Mouse (Mus musculus): ENCODE measurements around the gene Gif.

DNA sequence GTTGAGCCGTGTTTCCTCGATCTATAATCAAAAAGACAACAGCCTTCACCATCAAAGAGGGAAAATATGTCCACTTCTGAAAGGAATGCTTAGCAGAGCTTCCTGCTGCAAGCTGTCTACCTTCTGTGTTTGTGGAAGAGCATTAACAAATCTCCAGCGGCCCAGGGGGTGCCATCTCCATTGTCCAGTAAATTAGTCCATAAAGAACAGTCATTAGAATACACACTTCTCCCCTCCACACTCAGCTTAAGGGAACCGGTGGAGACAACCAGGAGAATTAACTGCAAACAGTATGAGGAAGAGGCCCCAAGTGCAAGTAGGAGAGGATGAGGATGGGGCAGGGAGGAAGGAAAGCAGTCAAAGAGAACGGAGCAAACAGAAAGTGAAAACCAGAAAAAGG is 44.5 kb downstream of the Gif start:
- TF ChIP-seq CTCF (IDR thresholded peaks at IDR 0.05; ENCODE audit: low read depth, low read length) (no peak), POLR2A (IDR thresholded peaks at IDR 0.05; ENCODE audit: extremely low read depth, insufficient read depth, low read length) (no peak)

Data from liver, adult 2 months (tissue).